Mouse (Mus musculus) cerebellum, adult 2 months (tissue): ENCODE results near the gene Alkbh4. TPM values are rescaled to one million over a fixed set of nuclear protein-coding genes. Genes with fewer than 3 reads are reported as not detected.
A peak's percentile ranks its signal among the peaks of the same experiment; 100 is the strongest.

ENCODE experiments used
- DNase-seq, 2 experiments: peaks; one replicate each; pipeline ENCODE4 v3.0.0; 2021
- H3K27ac ChIP-seq: fragments of 200-500 bp; 2 replicates; pipeline ENCODE4 v1.5.1; 2012; ENCODE audit warnings: low read length, control low read depth, inconsistent platforms; ENCODE audit not compliant: insufficient read depth
- H3K27me3 ChIP-seq: fragments of 200-500 bp; 2 replicates; pipeline ENCODE4 v1.6.1; 2012; ENCODE audit warnings: inconsistent platforms, mild to moderate bottlenecking, low read length, moderate library complexity; ENCODE audit not compliant: control insufficient read depth, insufficient read depth
- H3K4me1 ChIP-seq: fragments of 200-500 bp; 2 replicates; pipeline ENCODE4 v1.6.1; 2011; ENCODE audit warnings: low read length; ENCODE audit not compliant: control insufficient read depth, insufficient read depth
- H3K4me3 ChIP-seq: fragments of 200-500 bp; replicated peaks from 2 replicates; pipeline ENCODE3; 2011; ENCODE audit warnings: mild to moderate bottlenecking, low read depth, low read length, control low read depth; ENCODE audit not compliant: insufficient read depth
- CTCF ChIP-seq: fragments of 200-500 bp; IDR thresholded peaks from 2 replicates; pipeline ENCODE4 v1.5.1; 2011; ENCODE audit warnings: low read depth, mild to moderate bottlenecking, control low read depth, low read length, moderate library complexity, borderline replicate concordance; ENCODE audit not compliant: insufficient read depth
- POLR2A ChIP-seq: fragments of 200-500 bp; IDR thresholded peaks from 2 replicates; pipeline ENCODE4 v1.6.1; 2011; ENCODE audit warnings: low read length, control low read depth, borderline replicate concordance; ENCODE audit not compliant: insufficient read depth
- WGBS: fragments of 180-500 bp; shearing (Covaris S2); methylation state at CpG from one replicate; pipeline ENCODE4 v1.1.7; 2018; 5-methylcytosine and 5-hydroxymethylcytosine counted together
- polyA plus RNA-seq: library from polyadenylated mRNA; depleted of rRNA; stranded (reverse); fragments of >200 nt; gene quantifications from 2 replicates; pipeline ENCODE4 v1.2.3, GENCODE M21; 2012; rRNA removed

The Alkbh4 gene
- polyA plus RNA-seq, 1 experiment, result 15.7 TPM

- H3K27me3 ChIP-seq, result no peaks in the 10 kb centered on the region
- no peak overlapping the region for H3K4me3 ChIP-seq
- no peak for TF ChIP-seq CTCF
- TF ChIP-seq POLR2A, result no peak
- 76% methylated on average over 5 of the region's 5 CpGs for WGBS
- DNase-seq, result no peak
- H3K4me1 ChIP-seq, result no peaks in the 10 kb centered on the region
- H3K27ac ChIP-seq, result no peak overlapping the region
Measured at GRCm38 (mm10) chr5:136179594-136179993, 43.6 kb downstream of the Alkbh4 start.

GRCm38 (mm10) chr5:136181197-136181596 is 45.3 kb downstream of the Alkbh4 start:
- no peak for TF ChIP-seq POLR2A
- no peak for TF ChIP-seq CTCF

GRCm38 (mm10) chr5:136182049-136182448 is 46.1 kb downstream of the Alkbh4 start:
- TF ChIP-seq POLR2A (no peak), CTCF (no peak)
- H3K27ac ChIP-seq, result no peak overlapping the region
- no peaks in the 10 kb centered on the region for H3K27me3 ChIP-seq
- no peaks in the 10 kb centered on the region; the same call in 1 of the 2 replicates for H3K4me1 ChIP-seq
- no peak for DNase-seq
- WGBS, result 80% methylated on average over 6 of the region's 6 CpGs
- no peak overlapping the region for H3K4me3 ChIP-seq

More at GRCm38 (mm10) chr5:136181197-136181596, 45.3 kb downstream of the Alkbh4 start:
- no peak overlapping the region for H3K27ac ChIP-seq
- no peaks in the 10 kb centered on the region for H3K27me3 ChIP-seq
- DNase-seq, result no peak
- 86% methylated on average over 6 of the region's 6 CpGs for WGBS
- no peaks in the 10 kb centered on the region for H3K4me1 ChIP-seq
- no peak overlapping the region for H3K4me3 ChIP-seq

- no peak for DNase-seq
- Histone ChIP-seq H3K27me3 (no peaks in the 10 kb centered on the region), H3K27ac (no peak overlapping the region), H3K4me1 (no peaks in the 10 kb centered on the region; the same call in 1 of the 2 replicates), H3K4me3 (no peak overlapping the region)
- no peak for TF ChIP-seq CTCF
- no peak for TF ChIP-seq POLR2A
- WGBS, result 95% methylated on average over 4 of the region's 4 CpGs
Measured at GRCm38 (mm10) chr5:136182830-136183229, 46.9 kb downstream of the Alkbh4 start.

GRCm38 (mm10) chr5:136183766-136184165 is 47.8 kb downstream of the Alkbh4 start:
- H3K4me1 ChIP-seq, result no peaks in the 10 kb centered on the region; the same call in 1 of the 2 replicates
- H3K27ac ChIP-seq, result no peak overlapping the region
- H3K27me3 ChIP-seq, result no peaks in the 10 kb centered on the region
- DNase-seq, result no peak
- H3K4me3 ChIP-seq, result no peak overlapping the region
- peak; percentile 6; the same call in 1 of the 2 replicates for TF ChIP-seq CTCF
- TF ChIP-seq POLR2A, result no peak
- WGBS, result 81% methylated on average over 7 of the region's 7 CpGs

- DNase-seq, result peak; percentile 46 to 55
- Histone ChIP-seq H3K27ac (no peak overlapping the region), H3K27me3 (no peaks in the 10 kb centered on the region), H3K4me1 (no peaks in the 10 kb centered on the region; the same call in 1 of the 2 replicates), H3K4me3 (no peak overlapping the region)
- 28% methylated on average over 4 of the region's 4 CpGs for WGBS
- TF ChIP-seq POLR2A, result no peak
- peak; percentile 96 for TF ChIP-seq CTCF
Measured at GRCm38 (mm10) chr5:136186723-136187122, 50.8 kb downstream of the Alkbh4 start.

Other genes starting within 250 kb of the Alkbh4 start
- gene Hspb1, start 248.2 kb upstream of the Alkbh4 start, polyA plus RNA-seq, result 42.9 and 49.2 TPM in 2 replicates
- 445 and 493 TPM in 2 replicates for gene Ywhag, start 201.5 kb upstream of the Alkbh4 start, polyA plus RNA-seq
- 3.3 and 4.1 TPM in 2 replicates for gene Ssc4d, start 161.6 kb upstream of the Alkbh4 start, polyA plus RNA-seq
- gene Zp3, start 156.0 kb upstream of the Alkbh4 start, polyA plus RNA-seq, result 0.23 and 0.33 TPM in 2 replicates
- 9.2 and 10.1 TPM in 2 replicates for gene Dtx2, start 141.3 kb upstream of the Alkbh4 start, polyA plus RNA-seq
- not detected in 2 replicates for gene Upk3b, start 97.7 kb upstream of the Alkbh4 start, polyA plus RNA-seq
- gene Upk3bl, start 81.7 kb upstream of the Alkbh4 start, polyA plus RNA-seq, result 1.0 and 1.1 TPM in 2 replicates
- 32.7 and 32.9 TPM in 2 replicates for gene Rasa4, start 52.2 kb upstream of the Alkbh4 start, polyA plus RNA-seq
- gene Polr2j, start 19.5 kb upstream of the Alkbh4 start, polyA plus RNA-seq, result 121 and 123 TPM in 2 replicates
- 21.5 and 23.7 TPM in 2 replicates for gene Lrwd1, start 72 bp upstream of the Alkbh4 start, polyA plus RNA-seq
- 64.9 and 66.9 TPM in 2 replicates for gene Orai2, start 34.6 kb downstream of the Alkbh4 start, polyA plus RNA-seq
- 36.2 and 38.0 TPM in 2 replicates for gene Prkrip1, start 62.8 kb downstream of the Alkbh4 start, polyA plus RNA-seq
- 8.1 and 8.3 TPM in 2 replicates for gene Sh2b2, start 110.4 kb downstream of the Alkbh4 start, polyA plus RNA-seq